Mouse (Mus musculus) T-helper 1 cell (primary cell): ENCODE data around the gene Serping1.
"Not testable (repeated sequence)": the region's sequence is repeated elsewhere in the genome, so short reads cannot be mapped to it uniquely, and the experiment has no call there.

ENCODE experiments used
- in situ Hi-C: fragments of 300-600 bp; cut with MboI, MseI; formaldehyde crosslinking; loops from one replicate; pipeline ENCODE4 v1.15.1; 2025; ENCODE audit warnings: high pct_unique_total_duplicates

Serping1 gene

GRCm38 (mm10) chr2:84740608-84741333 is 34.5 kb downstream of the Serping1 start:
- in situ Hi-C loops, result no loop called here

GRCm38 (mm10) chr2:84738271-84738911 is 36.9 kb downstream of the Serping1 start:
- in situ Hi-C loops, result loop anchor here (5.0 kb wide), 1 partner anchor 59 kb away; the partner anchor contains the start of gene Ube2l6

- in situ Hi-C loops, result loop anchor here (5.0 kb wide), 1 partner anchor 60 kb away; the partner anchor contains the start of gene Ube2l6
Measured at GRCm38 (mm10) chr2:84737451-84737925, 37.8 kb downstream of the Serping1 start.

DNA sequence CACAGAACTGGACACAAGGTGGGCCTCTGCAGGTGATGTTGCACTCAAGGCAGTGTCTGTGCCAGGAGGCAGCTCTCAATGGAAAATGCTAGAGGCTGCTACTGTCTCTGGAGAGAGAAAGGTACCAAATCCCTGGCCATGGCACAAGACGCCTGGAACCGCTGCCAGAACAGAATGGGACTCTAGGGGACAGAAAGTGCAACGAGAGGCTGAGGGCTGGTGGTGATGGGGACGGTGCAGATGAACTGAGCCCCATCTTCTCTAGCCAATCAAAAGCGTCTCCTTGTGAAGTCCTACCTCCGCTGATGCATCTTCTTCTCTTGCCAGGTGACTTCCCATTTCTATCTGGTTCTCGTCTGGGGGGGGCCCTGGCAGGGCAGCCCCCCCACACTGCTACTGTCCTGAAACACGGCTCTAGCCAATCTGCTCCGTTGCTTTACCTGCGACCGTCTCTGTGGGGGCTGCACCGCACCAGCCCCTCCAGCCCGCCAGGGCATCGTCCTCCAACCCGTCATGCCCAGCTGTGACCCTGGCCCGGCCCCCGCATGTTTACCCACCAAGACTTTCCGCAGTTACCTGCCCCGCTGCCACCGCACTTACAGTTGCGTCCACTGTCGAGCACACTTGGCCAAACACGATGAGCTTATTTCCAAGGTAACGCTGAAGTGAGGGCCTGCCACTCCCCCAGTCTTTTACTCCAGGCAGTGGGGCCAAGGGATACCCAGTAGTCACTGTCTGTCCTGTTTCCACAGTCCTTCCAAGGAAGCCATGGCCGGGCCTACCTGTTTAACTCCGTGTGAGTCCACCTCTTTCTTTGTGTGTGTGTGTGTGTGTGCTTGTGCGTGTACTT is 38.7 kb downstream of the Serping1 start:
- in situ Hi-C loops, result loop anchor here (5.0 kb wide), 1 partner anchor 61 kb away; the partner anchor contains the start of gene Ube2l6

DNA sequence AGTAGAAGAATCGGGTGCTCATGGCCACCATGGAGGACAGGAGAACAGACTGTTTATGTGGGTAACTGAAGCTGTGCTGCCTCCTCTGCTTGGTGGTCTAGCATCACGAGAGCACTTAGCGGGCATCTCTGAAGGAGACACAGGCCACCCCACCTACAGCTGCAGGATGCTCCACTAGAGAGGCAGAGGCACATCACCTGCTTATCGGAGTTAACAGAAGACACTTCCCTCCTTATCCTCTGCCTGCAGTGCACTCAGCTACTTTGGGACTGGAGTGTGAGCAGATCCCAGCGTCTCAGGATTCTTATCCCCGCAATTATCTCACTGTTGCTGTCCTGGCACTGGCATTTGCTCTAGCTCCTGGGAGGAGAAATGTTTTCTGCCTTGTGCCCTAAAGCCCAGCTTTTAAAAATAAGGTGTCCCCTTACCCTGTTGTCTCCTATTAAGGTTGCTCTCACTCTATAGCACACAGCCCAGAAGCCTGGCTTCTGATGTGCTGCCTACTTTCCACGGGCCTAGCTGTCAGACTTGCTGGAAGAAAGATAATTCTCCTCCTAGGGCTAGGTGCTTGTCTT is 39.8 kb downstream of the Serping1 start:
- in situ Hi-C loops, result loop anchor here (5.0 kb wide), 1 partner anchor 62 kb away; the partner anchor contains the start of gene Ube2l6

DNA sequence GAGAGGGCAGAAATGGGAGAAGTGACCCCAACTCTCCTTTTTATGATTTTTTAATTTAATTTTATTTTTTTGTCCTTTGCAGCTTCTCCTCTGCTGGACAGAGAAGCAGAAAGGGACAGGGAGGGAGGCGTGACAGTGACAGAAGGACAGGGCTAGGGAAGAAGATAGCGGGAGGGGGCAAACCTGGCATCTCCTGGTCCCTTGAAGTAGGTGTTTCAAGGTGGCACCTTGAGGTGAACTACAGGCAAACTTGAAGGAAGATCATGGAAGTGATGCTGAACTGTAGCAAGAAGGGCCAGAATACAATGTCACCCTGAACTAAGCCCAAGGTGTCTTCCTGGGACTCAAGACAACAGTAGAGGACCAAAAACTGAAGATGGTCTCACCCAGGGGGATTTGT is 40.3 kb downstream of the Serping1 start:
- in situ Hi-C loops, result loop anchor here (5.0 kb wide), 1 partner anchor 62 kb away; the partner anchor contains the start of gene Ube2l6

DNA sequence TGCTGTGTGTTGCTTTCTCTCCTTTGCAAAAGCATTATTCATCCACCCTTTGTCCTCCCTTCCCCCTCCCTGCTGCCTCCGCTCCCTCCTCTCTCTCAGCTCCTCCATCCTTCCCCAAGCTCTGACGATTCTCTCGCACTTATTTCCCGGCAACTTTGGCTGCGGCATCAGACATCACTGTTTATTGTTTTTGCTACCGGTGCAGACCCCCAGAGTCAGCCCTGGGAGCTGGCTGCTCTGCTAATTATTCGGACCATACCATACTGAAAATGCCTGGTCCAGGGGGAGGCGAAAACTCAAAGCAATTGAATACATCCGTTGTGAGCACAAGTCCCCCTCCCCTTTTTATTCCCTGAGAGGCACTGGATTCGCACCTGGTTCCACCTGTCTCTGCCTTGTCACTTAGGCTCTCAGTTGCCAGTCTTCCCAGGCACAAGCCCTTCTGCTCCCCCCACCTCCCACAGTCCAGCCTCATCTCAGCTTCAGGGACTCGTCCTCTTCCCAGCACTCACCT is 40.8 kb downstream of the Serping1 start:
- in situ Hi-C loops, result no loop called here

DNA sequence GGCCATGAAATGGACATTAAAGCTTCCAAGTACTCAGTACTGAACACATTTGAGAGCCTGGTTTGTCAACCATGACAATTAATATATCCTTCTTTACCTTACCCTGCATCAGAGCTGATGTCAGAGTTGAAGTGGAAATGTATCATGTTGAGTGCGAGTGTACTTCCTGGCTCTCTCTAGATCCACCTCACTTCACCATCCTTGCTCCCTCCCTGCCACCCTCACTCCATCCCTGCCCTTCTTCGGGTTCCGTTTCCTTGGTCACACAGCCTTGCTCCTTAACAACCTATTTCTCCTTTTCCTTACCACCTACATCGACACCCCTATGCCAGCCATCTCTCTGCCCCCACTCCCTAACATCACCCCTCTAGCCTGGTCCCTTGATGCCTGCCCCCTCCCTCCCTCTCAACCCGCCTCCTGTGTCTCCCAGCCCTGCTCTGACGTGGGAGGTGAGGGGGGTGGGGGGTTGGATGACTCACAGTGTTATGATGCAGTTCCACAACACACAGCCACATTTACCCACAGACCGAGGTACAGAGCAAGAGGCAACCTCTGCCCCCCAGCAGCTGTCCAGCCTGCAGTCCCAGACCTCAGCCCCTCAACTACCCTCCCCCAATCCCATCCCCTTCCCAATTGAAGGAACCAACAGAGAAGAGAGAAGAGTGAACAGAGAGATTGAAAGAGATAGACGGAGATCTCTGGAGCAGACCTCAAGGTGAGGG is 41.5 kb downstream of the Serping1 start, which contains the start of gene Ypel4:
Gene Ypel4, plus strand, starts transcription at position 480 of the 722 bp plus-strand sequence.
- in situ Hi-C loops, result no loop called here

- in situ Hi-C loops, result no loop called here
Measured at GRCm38 (mm10) chr2:84732394-84732793, 42.9 kb downstream of the Serping1 start.

DNA sequence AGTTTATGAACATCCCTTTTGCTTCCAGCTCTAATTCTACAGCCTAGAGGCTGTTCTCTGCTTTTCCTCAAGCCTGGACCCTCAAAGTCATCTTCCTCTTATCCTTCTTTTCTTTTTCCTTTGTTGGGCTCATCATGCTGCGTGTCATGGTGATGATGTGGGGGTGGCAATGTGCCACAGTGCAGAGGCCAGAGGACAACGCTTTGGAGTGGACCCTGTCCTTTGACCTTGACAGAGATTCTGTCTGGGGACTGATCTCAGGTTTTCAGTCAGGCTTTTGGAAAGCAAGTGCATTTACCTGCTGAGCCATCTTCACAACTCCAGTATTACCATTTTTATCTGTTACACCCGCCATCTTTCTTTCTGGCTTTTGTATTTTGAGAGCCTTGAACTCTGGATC is 44.0 kb downstream of the Serping1 start:
- in situ Hi-C loops, result no loop called here

DNA sequence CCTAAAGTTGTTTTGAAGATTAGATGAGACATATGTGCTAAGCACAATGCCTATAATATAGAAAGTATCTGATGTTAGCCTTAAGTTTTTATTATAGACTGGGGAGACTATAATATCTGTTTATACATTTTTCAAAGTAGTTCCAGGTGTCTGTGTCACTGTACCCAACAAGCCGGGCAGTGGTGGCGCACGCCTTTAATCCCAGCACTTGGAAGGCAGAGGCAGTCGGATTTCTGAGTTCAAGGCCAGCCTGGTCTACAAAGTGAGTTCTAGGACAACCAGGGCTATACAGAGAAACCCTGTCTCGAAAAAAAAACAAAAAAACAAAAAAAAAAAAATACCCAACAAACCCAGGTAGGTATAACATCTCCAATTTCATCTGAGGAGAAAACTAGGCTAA is 47.1 kb downstream of the Serping1 start:
- in situ Hi-C loops, result not testable (repeated sequence)

- in situ Hi-C loops, result no loop called here
Measured at GRCm38 (mm10) chr2:84727172-84727858, 47.9 kb downstream of the Serping1 start, which contains the start of gene Clp1. Clp1 (minus strand) TSS chr2:84727350.

GRCm38 (mm10) chr2:84726716-84727115 is 48.5 kb downstream of the Serping1 start:
- in situ Hi-C loops, result no loop called here

DNA sequence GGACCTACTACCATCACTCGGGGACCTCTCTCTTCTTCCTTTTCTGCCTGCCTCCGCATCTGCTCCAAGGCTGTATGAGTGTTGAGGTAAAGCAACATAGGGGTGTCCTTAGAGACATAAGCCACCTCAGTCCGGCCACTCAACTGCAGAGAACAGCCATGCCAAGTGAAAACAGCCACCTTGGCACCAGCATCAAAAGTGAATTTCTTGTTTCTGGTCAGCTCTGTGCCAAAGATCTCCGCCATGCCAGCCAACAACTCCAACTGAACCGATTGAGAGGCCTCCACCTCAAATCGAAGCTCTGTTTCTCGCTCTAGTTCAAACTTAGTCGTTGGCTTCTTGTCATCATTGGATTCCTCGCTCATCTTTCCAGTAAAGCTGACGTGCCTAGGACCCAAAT is 49.5 kb downstream of the Serping1 start:
- in situ Hi-C loops, result no loop called here

- in situ Hi-C loops, result no loop called here
Measured at GRCm38 (mm10) chr2:84723856-84724255, 51.4 kb downstream of the Serping1 start.

- in situ Hi-C loops, result no loop called here
Measured at GRCm38 (mm10) chr2:84721182-84721581, 54.1 kb downstream of the Serping1 start.

- in situ Hi-C loops, result no loop called here
Measured at GRCm38 (mm10) chr2:84720718-84721117, 54.5 kb downstream of the Serping1 start.

DNA sequence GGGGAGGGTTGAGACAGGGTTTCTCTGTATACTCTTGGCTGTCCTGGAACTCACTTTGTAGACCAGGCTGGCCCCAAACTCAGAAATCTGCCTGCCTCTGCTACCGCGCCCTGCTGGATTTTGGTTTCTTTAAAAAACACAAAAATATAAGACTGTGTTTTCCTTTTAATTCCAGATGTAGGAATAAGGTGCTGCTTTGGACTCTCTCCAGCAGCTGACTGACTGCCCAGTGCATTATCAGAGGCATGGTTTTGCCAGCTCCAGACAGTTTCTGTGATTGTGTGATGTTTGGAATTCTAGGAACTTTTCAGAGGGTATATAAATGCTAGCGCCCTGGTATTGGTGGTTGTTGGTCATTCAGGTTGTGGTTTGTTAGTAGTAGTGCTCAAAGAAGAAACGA is 57.9 kb downstream of the Serping1 start:
- in situ Hi-C loops, result no loop called here

DNA sequence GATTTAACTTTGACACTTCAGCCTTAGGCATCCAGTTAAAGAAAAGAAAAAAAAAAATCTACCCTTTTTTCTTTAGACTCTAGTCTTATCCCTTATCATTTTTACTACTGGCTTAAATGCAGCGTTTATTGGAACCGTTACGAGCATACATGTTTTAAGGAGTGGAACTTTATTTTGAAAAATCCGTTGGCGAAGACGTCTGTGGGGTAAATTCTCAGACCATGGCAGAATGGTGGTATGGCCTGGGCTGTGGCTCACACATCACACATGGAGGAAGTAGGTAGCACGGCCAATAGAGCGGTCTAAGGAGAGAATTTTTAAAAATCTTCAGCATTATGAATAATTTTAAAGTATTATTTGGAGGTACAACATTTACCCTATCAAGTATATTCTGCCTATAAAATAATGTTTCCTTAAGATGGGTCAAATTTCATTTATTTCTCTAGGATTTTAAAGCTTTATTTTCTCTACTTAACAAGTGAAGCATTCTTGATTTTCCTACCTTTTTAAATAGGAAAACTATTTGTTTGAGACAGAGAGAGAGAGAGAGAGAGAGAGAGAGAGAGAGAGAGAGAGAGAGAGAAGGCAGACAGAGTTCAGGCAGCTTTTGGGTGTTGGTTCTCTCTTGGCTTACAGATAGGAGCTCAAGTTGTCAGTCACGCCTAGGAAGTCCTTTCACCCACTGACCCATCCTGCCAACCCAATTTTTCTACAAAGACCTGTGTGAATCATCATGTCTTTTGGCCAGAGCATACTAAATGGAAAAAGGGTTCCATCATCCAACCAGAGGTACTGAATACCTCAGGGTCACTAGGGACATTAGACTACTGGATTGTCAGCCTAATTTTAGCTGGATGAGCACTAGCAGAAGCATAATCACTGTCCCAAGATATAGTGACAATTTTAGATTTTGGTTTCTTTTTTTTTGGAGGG is 58.6 kb downstream of the Serping1 start:
- in situ Hi-C loops, result no loop called here
